Mouse (Mus musculus) stomach, postnatal 0 days (tissue): ENCODE data around the gene Mypop.
A peak's percentile ranks its signal among the peaks of the same experiment; 100 is the strongest.

Source experiments
- CTCF ChIP-seq: IDR thresholded peaks from 2 replicates; pipeline ENCODE4 v1.5.1; 2016; ENCODE audit warnings: antibody characterized with exemption, low read depth, mild to moderate bottlenecking, moderate library complexity
- EP300 ChIP-seq: optimal IDR thresholded peaks from 2 replicates; pipeline ENCODE3; 2016; ENCODE audit warnings: antibody characterized with exemption

DNA sequence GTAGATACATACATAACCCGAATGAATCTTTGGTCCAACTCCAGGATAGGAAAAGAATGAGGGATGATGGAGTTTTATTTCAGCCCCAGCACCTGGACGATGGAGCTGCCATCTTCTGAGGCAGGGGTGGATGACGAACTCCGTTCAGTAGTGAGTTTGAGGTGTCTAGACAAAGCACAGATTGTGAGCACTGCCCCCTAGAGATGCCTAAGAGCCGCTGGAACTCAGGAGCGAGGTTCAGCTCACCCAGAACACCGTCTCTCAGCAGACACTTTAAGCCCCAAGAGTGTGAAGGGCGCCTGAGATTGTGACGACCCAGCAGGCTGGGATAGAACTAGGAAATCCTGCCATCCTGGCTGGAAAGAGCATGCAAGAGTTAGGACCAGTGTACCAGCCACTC lies 7.8 kb downstream of the Mypop start:
- TF ChIP-seq CTCF: peak; percentile 46
- TF ChIP-seq EP300: no peak
